Mouse (Mus musculus): ENCODE data around the gene Gm10985. TPM values are rescaled to one million over a fixed set of nuclear protein-coding genes. Genes with fewer than 3 reads are reported as not detected.
A peak's percentile ranks its signal among the peaks of the same experiment; 100 is the strongest.

Gm10985 gene
- polyA plus RNA-seq, 1 experiment from 2014 or later, result not detected

DNA sequence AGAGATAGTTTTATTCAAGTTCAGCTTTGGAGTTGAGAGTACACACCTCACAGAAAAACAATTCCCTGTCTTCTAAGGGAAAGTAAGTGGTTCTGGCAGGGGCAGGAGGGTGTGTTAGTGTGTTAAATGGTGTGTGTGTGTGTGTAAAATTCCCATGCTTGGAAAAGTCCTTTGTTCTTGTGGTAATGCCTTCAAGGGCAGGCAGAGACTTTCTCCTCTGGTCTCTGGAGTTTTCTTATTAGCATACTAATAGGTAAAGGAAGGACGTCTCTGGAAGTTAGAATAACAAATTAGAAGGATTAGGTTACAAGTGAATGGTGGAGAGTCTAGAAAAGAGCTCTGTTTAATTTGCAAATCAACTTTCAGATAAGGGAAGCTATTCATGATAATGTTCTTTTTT, 24.4 kb downstream of the Gm10985 start:
- H3K27ac ChIP-seq, result peak overlapping the region; percentile 42; the same call in 1 of the 2 replicates
- no peaks in the 10 kb centered on the region for H3K36me3 ChIP-seq (replicated peaks)
- H3K4me3 ChIP-seq, result no peak overlapping the region
- 11% methylated on average over 1 of the region's 1 CpGs for WGBS
- no peaks in the 10 kb centered on the region for H3K9me3 ChIP-seq
- no peak for DNase-seq (ENCODE audit: extremely low spot score, low spot score)
- H3K27me3 ChIP-seq (ENCODE audit: poor library complexity, severe bottlenecking), result no peaks in the 10 kb centered on the region; the same call in 1 of the 2 replicates
- peaks cover 14% of the 10 kb centered on the region for H3K4me1 ChIP-seq

DNA sequence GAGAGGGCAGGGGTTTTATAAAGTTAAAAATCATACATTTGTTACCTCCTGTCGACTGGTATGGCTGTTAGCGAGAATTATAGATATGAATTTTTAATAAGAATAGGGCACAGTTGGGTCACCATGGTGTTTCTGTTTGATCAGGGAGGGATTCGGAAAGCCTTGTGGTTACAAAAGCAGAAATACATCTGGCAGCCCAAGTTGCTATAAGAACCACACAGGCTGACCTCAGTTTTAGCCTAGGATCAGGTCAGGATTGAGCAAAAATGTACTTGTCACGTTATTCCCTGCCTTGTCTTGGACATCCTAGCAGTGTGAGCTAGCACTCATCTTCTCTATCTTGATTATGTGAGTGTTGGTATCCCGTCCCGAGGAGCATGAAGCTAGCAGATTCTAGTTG, 25.6 kb downstream of the Gm10985 start:
- H3K27ac ChIP-seq, result no peak overlapping the region
- WGBS, result 86% methylated on average over 6 of the region's 6 CpGs
- H3K9me3 ChIP-seq, result no peaks in the 10 kb centered on the region
- H3K4me3 ChIP-seq, result no peak overlapping the region
- peaks cover 14% of the 10 kb centered on the region for H3K4me1 ChIP-seq
- no peak for DNase-seq (ENCODE audit: extremely low spot score, low spot score)
- H3K36me3 ChIP-seq (replicated peaks), result no peaks in the 10 kb centered on the region
- no peaks in the 10 kb centered on the region; the same call in 1 of the 2 replicates for H3K27me3 ChIP-seq (ENCODE audit: poor library complexity, severe bottlenecking)

GRCm38 (mm10) chr3:53871596-53871995, 26.7 kb downstream of the Gm10985 start:
- Histone ChIP-seq H3K27ac (no peak overlapping the region), H3K9me3 (no peaks in the 10 kb centered on the region), H3K36me3 (replicated peaks) (no peaks in the 10 kb centered on the region), H3K27me3 (ENCODE audit: poor library complexity, severe bottlenecking) (no peaks in the 10 kb centered on the region; the same call in 1 of the 2 replicates), H3K4me3 (no peak overlapping the region), H3K4me1 (peaks cover 14% of the 10 kb centered on the region)
- WGBS, result 78% methylated on average over 1 of the region's 1 CpGs
- DNase-seq (ENCODE audit: extremely low spot score, low spot score), result no peak

DNA sequence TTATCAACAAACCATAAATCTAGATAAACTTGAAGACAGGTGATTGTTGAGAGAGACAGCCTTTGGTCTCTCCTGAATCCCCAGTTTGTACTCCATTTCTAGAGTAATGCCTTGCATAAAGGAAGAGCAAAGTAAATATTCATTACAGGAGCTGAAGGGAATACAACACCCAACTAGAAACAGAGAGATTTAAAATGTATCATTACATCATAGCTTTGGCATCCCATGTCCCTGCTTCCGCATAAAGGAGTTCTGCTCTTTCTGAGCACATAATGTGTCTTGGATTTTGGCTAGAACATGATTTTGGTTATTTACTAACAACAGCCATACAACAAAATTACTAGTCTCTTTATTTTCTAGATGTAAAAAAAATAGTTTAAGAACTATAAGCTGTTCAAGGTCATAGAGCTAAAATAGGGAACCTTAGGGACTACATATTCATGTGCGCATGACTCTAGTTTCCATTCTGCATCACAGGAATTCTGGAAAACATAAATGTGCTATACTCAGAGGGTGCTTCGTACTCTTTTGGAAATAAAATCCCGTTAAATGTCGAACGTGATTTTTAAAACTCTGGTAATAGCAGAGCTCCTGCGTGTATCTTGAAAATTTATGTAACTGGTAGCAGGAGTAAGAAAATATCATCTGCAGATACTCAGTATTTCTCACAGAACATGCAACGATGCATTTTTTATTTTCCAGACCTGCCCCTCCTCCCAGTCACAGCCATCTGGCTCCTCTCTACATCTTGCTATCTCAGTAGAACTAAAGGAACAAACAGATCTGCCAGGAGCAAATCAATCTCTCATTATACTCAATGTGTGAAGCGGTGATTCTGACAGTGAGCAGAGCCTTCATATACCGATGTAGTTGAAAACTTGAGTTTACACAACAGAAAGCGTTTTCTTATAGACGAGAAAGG, 46.0 kb downstream of the Gm10985 start:
- Histone ChIP-seq H3K4me1 (no peaks in the 10 kb centered on the region), H3K9me3 (peaks cover 7% of the 10 kb centered on the region; the same call in 1 of the 2 replicates), H3K27ac (no peak overlapping the region), H3K36me3 (replicated peaks) (no peaks in the 10 kb centered on the region), H3K4me3 (no peak overlapping the region), H3K27me3 (ENCODE audit: poor library complexity, severe bottlenecking) (no peaks in the 10 kb centered on the region)
- 95% methylated on average over 12 of the region's 12 CpGs for WGBS
- DNase-seq (ENCODE audit: extremely low spot score, low spot score), result no peak

Other genes with a start within 250 kb of the Gm10985 start
- gene Frem2, start 187.7 kb upstream of the Gm10985 start, polyA plus RNA-seq (2016; fragmentation: Nextera tagmentation; extraction: Ambion mirVana), result 4.0 and 4.6 TPM in 2 replicates
- 94.3 and 99.0 TPM in 2 replicates for gene Ufm1, start 18.7 kb downstream of the Gm10985 start, polyA plus RNA-seq (2016; fragmentation: Nextera tagmentation; extraction: Ambion mirVana)